Mouse (Mus musculus) forebrain, embryonic 13.5 days (tissue): ENCODE data around the gene Ccna2. TPM values are rescaled to one million over a fixed set of nuclear protein-coding genes. Genes with fewer than 3 reads are reported as not detected.
A peak's percentile ranks its signal among the peaks of the same experiment; 100 is the strongest.

Experiments
- ATAC-seq: fragments of 200-750 bp; cut with Nextera tagmentation; 2 replicates; pipeline ENCODE4 v1.8.0; 2017
- H3K27ac ChIP-seq: fragments of 300-500 bp; sonication (generic); 2 replicates; pipeline ENCODE4 v1.5.1; 2015; ENCODE audit warnings: inconsistent platforms, mild to moderate bottlenecking, moderate library complexity
- H3K27me3 ChIP-seq: fragments of 300-500 bp; sonication (generic); 2 replicates; pipeline ENCODE4 v1.6.1; 2015; ENCODE audit warnings: mild to moderate bottlenecking, inconsistent platforms
- H3K36me3 ChIP-seq: fragments of 300-500 bp; sonication (generic); 2 replicates; pipeline ENCODE4 v1.6.1; 2015; ENCODE audit warnings: mild to moderate bottlenecking, inconsistent platforms; ENCODE audit not compliant: poor library complexity, severe bottlenecking
- H3K4me1 ChIP-seq: fragments of 300-500 bp; sonication (generic); 2 replicates; pipeline ENCODE4 v1.6.1; 2015; ENCODE audit warnings: inconsistent platforms
- H3K4me2 ChIP-seq: fragments of 300-500 bp; sonication (generic); 2 replicates; pipeline ENCODE4 v1.6.1; 2015; ENCODE audit warnings: inconsistent platforms, mild to moderate bottlenecking, moderate library complexity
- H3K4me3 ChIP-seq: fragments of 300-500 bp; sonication (generic); 2 replicates; pipeline ENCODE4 v1.5.1; 2015; ENCODE audit warnings: mild to moderate bottlenecking, inconsistent platforms
- H3K9ac ChIP-seq: fragments of 300-500 bp; sonication (generic); 2 replicates; pipeline ENCODE4 v1.6.1; 2015; ENCODE audit warnings: mild to moderate bottlenecking, inconsistent platforms
- H3K9me3 ChIP-seq: fragments of 300-500 bp; sonication (generic); replicated peaks from 2 replicates; pipeline ENCODE4 v1.6.1; 2016; ENCODE audit warnings: inconsistent platforms
- WGBS: fragments of 180-500 bp; shearing (Covaris S2); methylation state at CpG from one replicate; pipeline ENCODE4 v1.1.7; 2015; 5-methylcytosine and 5-hydroxymethylcytosine counted together
- polyA plus RNA-seq: library from polyadenylated mRNA; unstranded; fragments of >200 nt; fragmentation: Nextera tagmentation; extraction: Ambion mirVana; gene quantifications from 2 replicates; pipeline ENCODE4 v1.2.1, GENCODE M21; 2015

Gene Ccna2
- polyA plus RNA-seq, 1 experiment from 2014 or later: 182 TPM

DNA sequence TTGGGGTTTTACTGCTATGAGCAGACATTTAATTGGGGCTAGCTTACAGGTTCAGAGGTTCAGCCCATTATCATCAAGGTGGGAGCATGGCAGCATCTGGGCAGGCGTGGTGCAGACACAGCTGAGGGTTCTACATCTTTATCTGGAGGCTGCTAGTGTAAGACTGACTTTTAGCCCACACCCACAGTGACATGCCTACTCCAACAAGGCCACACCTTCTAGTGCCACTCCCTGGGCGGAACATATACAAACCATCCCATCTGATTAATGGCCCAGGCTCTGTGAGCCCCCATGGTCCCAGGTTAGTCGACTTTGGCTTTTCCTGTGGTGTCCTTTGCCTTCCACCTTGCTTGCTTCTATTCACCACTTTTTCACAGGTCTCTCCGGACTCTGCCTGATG is 12.3 kb downstream of the Ccna2 start:
- no peaks in the 10 kb centered on the region for H3K4me1 ChIP-seq
- H3K9me3 ChIP-seq: no peaks in the 10 kb centered on the region
- H3K4me3 ChIP-seq: no peak overlapping the region
- 86% methylated on average over 4 of the region's 4 CpGs for WGBS
- no peak overlapping the region for H3K27ac ChIP-seq
- H3K9ac ChIP-seq: no peak overlapping the region
- peaks cover 88% of the 10 kb centered on the region for H3K36me3 ChIP-seq
- no peaks in the 10 kb centered on the region for H3K27me3 ChIP-seq
- no peak for ATAC-seq
- no peak overlapping the region for H3K4me2 ChIP-seq

DNA sequence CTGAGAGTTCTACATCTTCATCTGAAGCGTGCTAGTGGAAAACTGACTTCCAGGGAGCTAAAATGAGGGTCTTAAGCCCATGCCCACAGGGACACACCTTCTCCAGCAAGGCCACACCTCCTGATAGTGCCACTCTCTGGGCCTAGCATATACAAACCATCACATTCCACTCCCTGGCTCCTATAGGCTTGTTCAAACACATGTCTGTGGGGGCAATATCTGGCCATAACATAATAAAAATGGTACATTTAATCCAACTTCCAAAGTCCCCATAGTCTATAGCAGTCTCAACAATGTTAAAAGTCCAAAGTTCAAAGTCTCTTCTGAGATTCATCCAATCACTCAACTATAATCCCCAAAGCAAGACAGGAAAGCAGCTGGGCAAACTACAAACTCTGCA is 14.3 kb downstream of the Ccna2 start:
- Histone ChIP-seq H3K4me2 (no peak overlapping the region), H3K9ac (no peak overlapping the region), H3K27me3 (no peaks in the 10 kb centered on the region), H3K9me3 (no peaks in the 10 kb centered on the region), H3K4me1 (peaks cover 8% of the 10 kb centered on the region), H3K4me3 (no peak overlapping the region), H3K36me3 (peaks cover 76% of the 10 kb centered on the region), H3K27ac (no peak overlapping the region)
- ATAC-seq: no peak
- WGBS: 92% methylated on average over 1 of the region's 1 CpGs

DNA sequence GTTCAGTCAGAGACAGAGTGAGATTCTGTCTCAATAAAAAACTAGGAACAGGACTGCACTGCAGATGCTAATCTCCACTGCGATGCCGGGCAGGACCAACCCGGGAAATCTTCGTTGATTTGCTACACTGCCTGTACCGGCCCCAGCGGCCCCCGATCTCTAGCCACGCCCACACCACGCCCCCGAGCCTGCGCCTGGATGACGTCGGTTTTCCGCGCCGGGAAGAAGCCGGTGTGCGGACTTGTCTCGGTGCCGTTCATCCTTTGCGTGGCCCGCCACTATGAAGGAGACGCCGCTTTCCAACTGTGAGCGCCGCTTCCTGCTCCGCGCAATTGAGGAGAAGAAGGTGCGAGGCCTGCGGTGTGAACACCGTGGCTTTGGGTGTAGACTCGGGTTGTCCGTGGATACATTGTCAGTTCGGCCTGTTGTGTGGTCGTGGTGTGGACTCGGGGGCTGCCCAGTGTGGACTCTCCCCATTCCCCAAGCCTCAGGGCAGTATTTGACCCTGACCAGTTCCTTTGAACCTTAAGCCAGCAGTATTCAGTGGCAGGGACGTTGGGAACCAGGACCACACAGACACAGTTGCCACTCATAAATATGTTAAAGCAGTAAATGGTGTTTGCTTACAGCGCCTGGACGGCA is 19.4 kb downstream of the Ccna2 start, which contains the start of gene Exosc9:
Gene Exosc9, plus strand, starts transcription at position 201 of the 642 bp plus-strand sequence.
- Histone ChIP-seq H3K27ac (peak within 1 kb of the TSS; percentile 75), H3K4me3 (peak within 1 kb of the TSS; percentile 87), H3K4me1 (peaks cover 20% of the 10 kb centered on the region), H3K36me3 (peaks cover 36% of the 10 kb centered on the region), H3K9me3 (no peaks in the 10 kb centered on the region), H3K27me3 (no peaks in the 10 kb centered on the region), H3K4me2 (peak within 1 kb of the TSS; percentile 85), H3K9ac (peak within 1 kb of the TSS; percentile 84)
- WGBS: under 1% methylated on average over 39 of the region's 39 CpGs
- peak; percentile 98 for ATAC-seq

DNA sequence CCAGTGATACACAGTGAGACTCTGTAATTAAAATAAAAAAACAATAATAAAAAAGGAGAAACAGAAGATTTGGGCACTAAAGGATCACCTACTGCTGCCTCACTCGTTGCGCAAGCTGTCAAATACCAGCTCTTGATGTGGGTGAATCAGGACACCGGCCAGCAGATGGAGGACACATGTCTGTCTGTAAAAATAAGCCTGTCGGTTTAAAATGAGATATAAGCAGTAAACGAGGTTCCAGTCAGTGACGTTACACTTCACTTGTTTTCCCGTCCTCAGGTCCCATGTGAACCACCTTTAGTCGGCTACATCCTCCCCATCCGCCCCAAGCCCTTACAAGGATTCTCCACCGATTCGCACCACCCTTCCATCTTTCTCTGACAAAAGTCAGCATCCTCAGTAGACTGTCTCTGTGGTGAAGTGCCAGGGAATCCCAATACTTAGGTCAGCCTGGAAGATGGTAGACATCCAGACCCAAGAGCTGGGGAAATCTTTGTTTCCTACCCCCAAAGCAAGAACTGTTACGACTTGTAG is 20.0 kb downstream of the Ccna2 start:
- H3K27ac ChIP-seq: peak overlapping the region; percentile 75
- peak overlapping the region; percentile 84 for H3K9ac ChIP-seq
- H3K4me1 ChIP-seq: peaks cover 20% of the 10 kb centered on the region
- peaks cover 30% of the 10 kb centered on the region for H3K36me3 ChIP-seq
- H3K4me3 ChIP-seq: peak overlapping the region; percentile 87
- 19% methylated on average over 12 of the region's 12 CpGs for WGBS
- H3K9me3 ChIP-seq: no peaks in the 10 kb centered on the region
- peak overlapping the region; percentile 85 for H3K4me2 ChIP-seq
- H3K27me3 ChIP-seq: no peaks in the 10 kb centered on the region
- ATAC-seq: peak; percentile 65

DNA sequence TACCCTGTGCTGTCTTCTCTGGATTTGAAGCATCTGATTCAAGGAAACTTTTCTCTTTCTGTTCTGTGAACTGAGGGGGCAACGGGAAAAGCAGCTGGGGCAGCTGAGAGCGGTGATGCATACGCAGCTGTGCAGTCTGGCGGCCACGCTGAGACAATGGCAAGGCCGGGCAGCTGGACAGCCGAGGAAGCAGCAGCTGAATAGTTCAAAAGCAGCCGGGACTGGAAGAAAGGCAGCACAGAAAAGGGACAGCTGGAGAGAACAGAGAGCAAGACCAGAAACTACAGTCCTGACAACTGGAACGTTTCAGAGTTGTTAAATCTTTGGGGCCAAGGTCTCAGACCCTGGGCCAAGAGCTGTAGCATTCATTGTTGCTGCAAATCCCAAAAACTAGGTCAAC is 20.6 kb downstream of the Ccna2 start:
- no peaks in the 10 kb centered on the region for H3K9me3 ChIP-seq
- ATAC-seq: peak; percentile 36
- peak overlapping the region; percentile 87 for H3K4me3 ChIP-seq
- H3K27me3 ChIP-seq: no peaks in the 10 kb centered on the region
- peak overlapping the region; percentile 75 for H3K27ac ChIP-seq
- peaks cover 24% of the 10 kb centered on the region for H3K36me3 ChIP-seq
- H3K4me2 ChIP-seq: peak overlapping the region; percentile 85
- 5% methylated on average over 9 of the region's 9 CpGs for WGBS
- peaks cover 20% of the 10 kb centered on the region for H3K4me1 ChIP-seq
- H3K9ac ChIP-seq: peak overlapping the region; percentile 84

DNA sequence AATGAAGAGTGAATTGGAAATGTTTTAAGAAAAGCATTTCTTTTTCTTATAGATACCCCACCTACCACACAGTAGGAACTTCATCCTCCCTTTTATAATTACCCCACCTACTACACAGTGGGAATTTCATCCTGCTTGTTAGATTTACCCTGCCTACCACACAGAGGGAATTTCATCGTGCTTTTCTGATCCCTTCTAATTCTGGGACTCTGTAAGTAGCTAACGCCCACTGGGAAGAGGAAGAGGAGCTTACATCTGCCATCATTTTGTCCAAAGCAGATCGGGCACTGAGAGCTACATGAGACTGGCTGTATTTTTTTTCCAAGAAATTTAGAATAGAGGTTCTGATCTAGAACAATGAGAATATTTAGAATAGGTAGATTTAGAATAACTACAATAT is 27.0 kb downstream of the Ccna2 start:
- H3K27ac ChIP-seq: no peak overlapping the region
- H3K27me3 ChIP-seq: no peaks in the 10 kb centered on the region
- no peaks in the 10 kb centered on the region for H3K4me1 ChIP-seq
- H3K4me2 ChIP-seq: no peak overlapping the region
- H3K4me3 ChIP-seq: no peak overlapping the region
- no peaks in the 10 kb centered on the region for H3K36me3 ChIP-seq
- H3K9me3 ChIP-seq: no peaks in the 10 kb centered on the region
- 77% methylated on average over 3 of the region's 3 CpGs for whole genome bisulfite sequencing
- no peak for ATAC-seq
- H3K9ac ChIP-seq: no peak overlapping the region

DNA sequence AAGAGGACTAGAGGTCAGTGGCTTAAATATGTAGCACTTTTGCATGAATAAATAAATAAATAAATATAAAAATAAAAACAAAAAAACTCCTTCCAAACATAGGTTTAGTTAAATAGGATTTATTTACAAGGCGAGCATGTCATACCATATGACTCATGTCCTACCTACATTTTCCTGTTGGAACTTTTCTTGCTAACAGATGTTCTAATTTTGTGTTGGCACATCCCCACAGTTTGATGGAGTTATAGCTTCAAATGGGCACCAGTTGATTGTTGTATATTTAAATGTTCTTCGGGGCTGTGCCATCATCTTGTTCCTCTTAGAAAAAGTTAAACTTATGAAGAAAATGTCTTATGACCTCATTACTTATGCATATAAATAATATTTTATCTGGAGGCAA is 30.6 kb downstream of the Ccna2 start:
- Histone ChIP-seq H3K9ac (no peak overlapping the region), H3K9me3 (no peaks in the 10 kb centered on the region), H3K4me1 (no peaks in the 10 kb centered on the region), H3K27ac (no peak overlapping the region), H3K27me3 (no peaks in the 10 kb centered on the region), H3K36me3 (no peaks in the 10 kb centered on the region), H3K4me3 (no peak overlapping the region), H3K4me2 (no peak overlapping the region)
- 91% methylated on average over 2 of the region's 2 CpGs for WGBS
- ATAC-seq: no peak

DNA sequence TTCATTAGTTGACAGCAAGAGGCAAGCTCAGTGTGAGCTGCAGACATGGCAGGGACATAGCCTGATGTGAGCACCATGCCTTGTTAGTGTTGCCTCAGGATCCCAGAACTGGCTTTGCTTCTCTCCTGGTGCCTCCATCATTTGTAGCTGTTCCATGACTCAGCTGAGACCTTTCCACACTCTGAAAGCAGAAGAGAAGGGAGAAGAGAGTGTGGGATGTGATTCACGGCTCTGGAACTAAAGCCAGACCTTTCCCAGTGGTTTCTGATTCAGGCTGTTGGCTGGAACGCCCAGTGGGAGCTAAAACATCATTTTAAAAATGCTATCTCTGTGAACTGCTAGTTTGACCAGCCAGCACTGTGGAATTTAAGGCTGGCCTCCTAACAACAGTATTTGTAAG is 31.2 kb downstream of the Ccna2 start:
- no peak overlapping the region for H3K27ac ChIP-seq
- H3K36me3 ChIP-seq: no peaks in the 10 kb centered on the region
- no peak for ATAC-seq
- no peaks in the 10 kb centered on the region for H3K27me3 ChIP-seq
- no peaks in the 10 kb centered on the region for H3K9me3 ChIP-seq
- no peaks in the 10 kb centered on the region for H3K4me1 ChIP-seq
- H3K4me3 ChIP-seq: no peak overlapping the region
- WGBS: 69% methylated on average over 2 of the region's 2 CpGs
- H3K4me2 ChIP-seq: no peak overlapping the region
- H3K9ac ChIP-seq: no peak overlapping the region

DNA sequence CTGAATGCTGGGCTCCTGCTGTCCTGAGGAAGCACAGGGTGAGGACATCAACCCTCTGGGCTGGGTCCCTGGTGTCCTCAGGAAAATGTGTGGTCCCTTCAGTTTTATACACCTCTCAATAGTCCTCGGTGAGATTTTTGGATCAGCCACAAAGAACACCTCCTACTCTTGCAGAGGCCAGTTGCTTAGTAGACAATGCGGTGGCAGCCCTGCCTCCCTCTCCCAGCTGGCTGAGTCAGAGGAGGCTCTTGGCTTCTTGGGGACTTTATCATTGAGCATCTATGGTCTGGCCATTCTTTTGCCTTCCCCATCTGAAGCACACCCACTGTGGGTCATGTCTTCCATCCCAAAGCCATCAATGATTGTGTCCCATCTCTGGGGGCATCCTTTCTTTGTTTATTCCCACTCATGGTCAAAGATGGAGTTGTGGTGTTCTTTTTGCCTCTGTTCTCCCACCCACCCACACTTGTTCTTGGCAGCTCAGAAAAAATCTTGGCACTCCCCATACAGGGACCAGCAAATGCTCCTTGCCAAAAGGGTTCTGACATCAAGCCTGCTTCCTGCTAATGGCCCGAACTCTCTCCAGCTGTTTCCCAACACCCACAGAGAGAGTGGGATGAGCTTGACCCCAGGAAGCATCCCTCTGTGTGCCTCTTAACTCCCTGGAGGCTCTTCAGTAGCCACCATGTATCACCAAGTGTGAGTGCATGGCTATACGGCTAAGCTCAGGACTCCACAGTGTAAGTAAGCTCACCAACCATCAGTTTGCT is 34.1 kb downstream of the Ccna2 start:
- no peak for ATAC-seq
- Histone ChIP-seq H3K4me2 (no peak overlapping the region), H3K4me1 (0 out of 2 replicates have a peak, but pooled peaks cover 5% of the 10 kb centered on the region), H3K4me3 (no peak overlapping the region), H3K27ac (no peak overlapping the region), H3K27me3 (no peaks in the 10 kb centered on the region), H3K9me3 (no peaks in the 10 kb centered on the region), H3K36me3 (no peaks in the 10 kb centered on the region), H3K9ac (no peak overlapping the region)
- 90% methylated on average over 4 of the region's 4 CpGs for WGBS

DNA sequence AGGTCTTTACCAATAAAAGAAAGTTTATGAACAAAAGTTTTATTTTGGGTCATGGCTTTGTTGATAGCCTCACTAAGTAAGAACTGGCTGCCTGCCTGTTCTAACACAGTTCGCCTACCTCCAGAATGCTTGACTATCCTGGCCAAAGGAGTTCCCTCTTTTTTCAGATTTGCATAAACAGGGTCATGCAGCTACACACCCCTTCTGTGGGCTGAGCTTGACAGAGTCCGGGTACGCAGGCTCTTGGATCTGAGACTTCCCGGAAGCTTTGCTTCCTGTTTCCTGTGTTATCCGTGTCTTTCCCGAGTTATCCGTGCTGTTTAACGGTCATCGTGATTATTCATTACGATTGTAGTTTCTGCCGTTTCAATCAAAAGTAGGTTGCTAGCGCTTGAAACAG is 35.9 kb downstream of the Ccna2 start:
- ATAC-seq: no peak
- H3K4me3 ChIP-seq: no peak overlapping the region
- peaks cover 16% of the 10 kb centered on the region for H3K4me1 ChIP-seq
- H3K9ac ChIP-seq: no peak overlapping the region
- H3K9me3 ChIP-seq: no peaks in the 10 kb centered on the region
- no peak overlapping the region for H3K4me2 ChIP-seq
- 94% methylated on average over 12 of the region's 12 CpGs for WGBS
- no peak overlapping the region for H3K27ac ChIP-seq
- H3K27me3 ChIP-seq: no peaks in the 10 kb centered on the region; the same call in 1 of the 2 replicates
- H3K36me3 ChIP-seq: no peaks in the 10 kb centered on the region

DNA sequence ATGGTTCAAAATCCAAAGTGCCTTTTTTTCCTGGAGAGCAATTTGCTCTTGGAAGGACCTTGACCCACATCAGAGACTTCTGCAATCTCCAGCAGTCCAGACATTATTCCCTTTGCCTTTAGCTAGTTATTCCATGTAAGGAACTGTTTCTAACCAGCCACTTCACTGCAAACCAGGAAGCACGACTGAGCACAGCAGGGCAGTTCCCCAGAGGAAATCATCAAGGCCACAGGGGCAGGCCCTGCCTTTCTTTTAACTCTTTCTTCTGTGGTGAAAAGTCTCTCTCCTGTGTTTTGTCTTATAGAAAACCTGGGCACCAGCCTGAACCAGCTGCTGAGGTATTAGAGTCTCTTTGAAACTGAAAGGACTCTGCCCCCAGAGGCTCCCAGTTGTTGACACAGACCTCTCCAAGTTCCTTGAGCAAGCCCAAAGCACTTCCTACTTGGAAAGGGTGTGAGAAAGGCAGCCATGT is 38.7 kb downstream of the Ccna2 start:
- Histone ChIP-seq H3K9me3 (no peaks in the 10 kb centered on the region), H3K27me3 (no peaks in the 10 kb centered on the region; the same call in 1 of the 2 replicates), H3K27ac (no peak overlapping the region), H3K9ac (no peak overlapping the region), H3K36me3 (no peaks in the 10 kb centered on the region), H3K4me1 (peaks cover 21% of the 10 kb centered on the region), H3K4me2 (no peak overlapping the region), H3K4me3 (no peak overlapping the region)
- no peak for ATAC-seq
- 3% methylated on average over 1 of the region's 1 CpGs for WGBS

DNA sequence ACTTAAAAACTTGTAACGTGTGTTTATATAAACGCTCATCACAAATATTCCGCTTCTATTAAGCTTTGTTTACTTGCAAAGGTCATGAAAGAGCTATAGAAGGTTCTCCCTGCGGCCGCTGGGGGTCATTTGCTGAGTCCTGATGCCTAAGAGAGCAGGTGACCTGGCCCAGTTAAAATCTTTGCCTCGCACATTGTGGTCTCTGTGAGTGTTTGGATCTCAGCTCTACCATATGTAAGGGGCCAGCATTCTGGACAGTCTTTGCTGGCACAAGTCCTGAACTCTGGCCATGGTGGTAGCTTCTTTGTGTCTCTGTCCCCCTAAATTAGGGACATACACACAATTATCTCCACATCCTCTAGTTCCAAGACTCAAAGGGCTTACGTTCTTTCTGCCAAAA is 39.2 kb downstream of the Ccna2 start:
- peaks cover 21% of the 10 kb centered on the region for H3K4me1 ChIP-seq
- no peaks in the 10 kb centered on the region for H3K9me3 ChIP-seq
- no peak overlapping the region for H3K4me2 ChIP-seq
- ATAC-seq: no peak
- no peak overlapping the region for H3K4me3 ChIP-seq
- no peaks in the 10 kb centered on the region; the same call in 1 of the 2 replicates for H3K27me3 ChIP-seq
- WGBS: 36% methylated on average over 7 of the region's 7 CpGs
- H3K36me3 ChIP-seq: no peaks in the 10 kb centered on the region
- no peak overlapping the region for H3K27ac ChIP-seq
- no peak overlapping the region for H3K9ac ChIP-seq
